Mouse (Mus musculus) limb, embryonic 12.5 days (tissue): ENCODE measurements around the gene Plxnb1. TPM values are rescaled to one million over a fixed set of nuclear protein-coding genes. Genes with fewer than 3 reads are reported as not detected.

Source experiments
- ATAC-seq: fragments of 200-750 bp; cut with Nextera tagmentation; 2 replicates; pipeline ENCODE4 v1.8.0; 2017; ENCODE audit warnings: low read depth, moderate TSS enrichment; ENCODE audit not compliant: insufficient number of reproducible peaks, insufficient read depth, low FRiP score, low TSS enrichment
- H3K27ac ChIP-seq: fragments of 300-500 bp; sonication (generic); 2 replicates; pipeline ENCODE4 v1.5.1; 2016; ENCODE audit warnings: mild to moderate bottlenecking, moderate library complexity
- H3K27me3 ChIP-seq: fragments of 300-500 bp; sonication (generic); 2 replicates; pipeline ENCODE4 v1.6.1; 2016; ENCODE audit warnings: mild to moderate bottlenecking, moderate library complexity
- H3K36me3 ChIP-seq: fragments of 300-500 bp; sonication (generic); 2 replicates; pipeline ENCODE4 v1.6.1; 2016; ENCODE audit warnings: mild to moderate bottlenecking, moderate library complexity
- H3K4me1 ChIP-seq: fragments of 300-500 bp; sonication (generic); replicated peaks from 2 replicates; pipeline ENCODE4 v1.6.1; 2016
- H3K4me2 ChIP-seq: fragments of 300-500 bp; sonication (generic); 2 replicates; pipeline ENCODE4 v1.6.1; 2016; ENCODE audit warnings: mild to moderate bottlenecking, moderate library complexity
- H3K4me3 ChIP-seq: fragments of 300-500 bp; sonication (generic); replicated peaks from 2 replicates; pipeline ENCODE4 v1.5.1; 2016; ENCODE audit warnings: mild to moderate bottlenecking
- H3K9ac ChIP-seq: fragments of 300-500 bp; sonication (generic); replicated peaks from 2 replicates; pipeline ENCODE4 v1.6.1; 2016; ENCODE audit warnings: mild to moderate bottlenecking, moderate library complexity
- H3K9me3 ChIP-seq: fragments of 300-500 bp; sonication (generic); 2 replicates; pipeline ENCODE4 v1.6.1; 2016; ENCODE audit warnings: mild to moderate bottlenecking, moderate library complexity
- polyA plus RNA-seq: library from polyadenylated mRNA; unstranded; fragments of >200 nt; fragmentation: Nextera tagmentation; extraction: Ambion mirVana; gene quantifications from 2 replicates; pipeline ENCODE4 v1.2.1, GENCODE M21; 2016

Plxnb1 gene
- polyA plus RNA-seq, 1 experiment from 2014 or later, result 22.2 TPM

- H3K27ac ChIP-seq, result no peak overlapping the region
- H3K4me2 ChIP-seq, result no peak overlapping the region
- no peaks in the 10 kb centered on the region for H3K4me1 ChIP-seq
- no peaks in the 10 kb centered on the region for H3K27me3 ChIP-seq
- no peak overlapping the region for H3K4me3 ChIP-seq
- H3K9ac ChIP-seq, result no peak overlapping the region
- no peaks in the 10 kb centered on the region for H3K36me3 ChIP-seq
- no peak for ATAC-seq
- peaks cover 11% of the 10 kb centered on the region; the same call in 1 of the 2 replicates for H3K9me3 ChIP-seq
Measured at GRCm38 (mm10) chr9:109167316-109167715, 72.1 kb downstream of the Plxnb1 start.

Other genes with a start within 250 kb of the Plxnb1 start
- gene Slc26a6, start 242.1 kb upstream of the Plxnb1 start, polyA plus RNA-seq, result 16.3 and 20.1 TPM in 2 replicates
- not detected in 2 replicates for gene Tmem89, start 180.8 kb upstream of the Plxnb1 start, polyA plus RNA-seq
- 439 and 444 TPM in 2 replicates for gene Uqcrc1, start 158.8 kb upstream of the Plxnb1 start, polyA plus RNA-seq
- 8.0 TPM in 2 replicates for gene Col7a1, start 141.8 kb upstream of the Plxnb1 start, polyA plus RNA-seq
- gene Ucn2, start 109.4 kb upstream of the Plxnb1 start, polyA plus RNA-seq, result 0.37 TPM in 1 of 2 replicates, not detected in the other
- gene Pfkfb4, start 103.6 kb upstream of the Plxnb1 start, polyA plus RNA-seq, result 13.4 and 16.3 TPM in 2 replicates
- 49.1 and 55.2 TPM in 2 replicates for gene Shisa5, start 56.8 kb upstream of the Plxnb1 start, polyA plus RNA-seq
- gene Trex1, start 35.7 kb upstream of the Plxnb1 start, polyA plus RNA-seq, result 7.1 and 7.5 TPM in 2 replicates
- gene Atrip, start 21.3 kb upstream of the Plxnb1 start, polyA plus RNA-seq, result 31.6 and 33.4 TPM in 2 replicates
- gene Ccdc51, start 12.9 kb upstream of the Plxnb1 start, polyA plus RNA-seq, result 12.8 and 13.9 TPM in 2 replicates
- gene Tma7, start 12.8 kb upstream of the Plxnb1 start, polyA plus RNA-seq, result 840 and 867 TPM in 2 replicates
- not detected in 2 replicates for gene Fbxw21, start 66.7 kb downstream of the Plxnb1 start, polyA plus RNA-seq
- not detected in 2 replicates for gene Fbxw13, start 100.6 kb downstream of the Plxnb1 start, polyA plus RNA-seq
- gene Fbxw20, start 139.4 kb downstream of the Plxnb1 start, polyA plus RNA-seq, result not detected in 2 replicates
- not detected in 2 replicates for gene Fbxw14, start 192.3 kb downstream of the Plxnb1 start, polyA plus RNA-seq
- not detected in 2 replicates for gene Fbxw28, start 244.3 kb downstream of the Plxnb1 start, polyA plus RNA-seq